Mouse (Mus musculus): ENCODE data around the gene Rab1b. TPM values are rescaled to one million over a fixed set of nuclear protein-coding genes. Genes with fewer than 3 reads are reported as not detected.
A peak's percentile ranks its signal among the peaks of the same experiment; 100 is the strongest.

The Rab1b gene
- polyA plus RNA-seq, 1 experiment from 2014 or later, result 213 TPM

DNA sequence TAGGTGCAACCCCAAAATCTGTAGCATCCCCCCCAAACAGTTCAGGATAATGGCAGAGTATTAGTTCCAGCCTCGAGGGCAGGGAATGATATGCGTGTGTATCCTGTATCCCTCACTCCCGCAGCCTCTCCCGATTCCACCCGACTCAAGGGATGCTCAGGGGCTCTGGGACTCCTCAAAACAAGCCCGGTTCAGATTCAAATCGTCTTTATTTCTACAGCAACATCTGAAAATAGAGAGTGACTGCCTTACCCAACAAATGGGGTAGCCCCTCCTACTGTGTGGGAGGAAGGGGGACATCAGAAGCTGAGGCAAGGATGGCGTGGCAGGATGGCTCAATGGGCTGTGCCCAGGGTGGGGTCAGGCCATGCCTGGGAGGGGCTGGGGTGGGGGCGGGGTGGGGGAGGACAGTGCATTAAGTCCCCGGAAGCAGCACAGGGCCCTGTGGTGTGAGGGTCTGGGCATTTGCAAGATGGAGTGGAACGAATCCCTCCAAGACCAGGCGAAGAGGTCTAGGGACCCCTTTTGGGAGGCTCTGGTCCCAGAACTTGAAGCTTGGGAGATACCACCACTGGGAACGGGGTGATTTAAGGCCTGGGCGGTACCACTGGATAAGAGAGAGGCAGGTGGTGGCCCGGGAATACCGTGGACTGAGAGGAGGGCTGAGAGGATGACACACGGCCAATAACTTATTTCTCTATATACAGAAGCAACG lies 841 bp upstream of the Rab1b start:
- ATAC-seq (ENCODE audit: low FRiP score) (no peak), DNase-seq (ENCODE audit: low spot score) (no peak)
- Histone ChIP-seq H3K36me3 (replicated peaks; ENCODE audit: control insufficient read depth, insufficient read depth) (peaks cover 77% of the 10 kb centered on the region), H3K27ac (no peak overlapping the region), H3K9me3 (ENCODE audit: control insufficient read depth, low read length) (no peaks in the 10 kb centered on the region), H3K4me2 (replicated peaks) (no peak overlapping the region), H3K4me1 (replicated peaks; ENCODE audit: control insufficient read depth, insufficient read depth, low read length) (peaks cover 7% of the 10 kb centered on the region), H3K4me3 (replicated peaks; ENCODE audit: low read length) (no peak overlapping the region), H3K27me3 (ENCODE audit: control insufficient read depth, insufficient read depth, low read length) (no peaks in the 10 kb centered on the region), H3K9ac (no peak overlapping the region)
- WGBS, result 76% methylated on average over 18 of the region's 18 CpGs

DNA sequence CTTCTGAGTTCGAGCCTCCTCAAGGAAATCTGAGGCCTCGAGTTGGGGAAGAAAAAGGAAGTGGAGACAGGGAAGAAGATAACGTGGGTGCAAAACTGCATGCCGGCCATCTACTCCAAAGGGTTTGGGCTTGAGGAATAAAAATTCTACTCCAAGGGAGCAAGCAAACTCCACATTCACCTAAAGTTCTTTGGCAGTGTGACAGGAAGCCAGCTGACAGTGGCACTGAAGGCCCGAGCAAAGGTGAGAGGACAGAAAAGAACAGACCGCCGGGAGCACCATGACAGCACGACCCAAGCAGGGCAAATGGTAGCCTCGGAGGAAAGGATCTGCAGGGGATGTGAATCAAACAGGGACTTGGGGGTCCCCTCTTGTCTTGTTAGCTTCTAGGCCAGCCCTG lies 798 bp downstream of the Rab1b start:
- Histone ChIP-seq H3K27me3 (ENCODE audit: control insufficient read depth, insufficient read depth, low read length) (no peaks in the 10 kb centered on the region), H3K27ac (peak overlapping the region; percentile 94), H3K4me2 (replicated peaks) (peak overlapping the region; percentile 92), H3K4me3 (replicated peaks; ENCODE audit: low read length) (peak overlapping the region; percentile 62), H3K36me3 (replicated peaks; ENCODE audit: control insufficient read depth, insufficient read depth) (peaks cover 77% of the 10 kb centered on the region), H3K9ac (peak overlapping the region; percentile 91), H3K4me1 (replicated peaks; ENCODE audit: control insufficient read depth, insufficient read depth, low read length) (peaks cover 7% of the 10 kb centered on the region), H3K9me3 (ENCODE audit: control insufficient read depth, low read length) (no peaks in the 10 kb centered on the region)
- DNase-seq (ENCODE audit: low spot score), result no peak
- no peak for ATAC-seq (ENCODE audit: low FRiP score)
- WGBS, result 24% methylated on average over 9 of the region's 9 CpGs

DNA sequence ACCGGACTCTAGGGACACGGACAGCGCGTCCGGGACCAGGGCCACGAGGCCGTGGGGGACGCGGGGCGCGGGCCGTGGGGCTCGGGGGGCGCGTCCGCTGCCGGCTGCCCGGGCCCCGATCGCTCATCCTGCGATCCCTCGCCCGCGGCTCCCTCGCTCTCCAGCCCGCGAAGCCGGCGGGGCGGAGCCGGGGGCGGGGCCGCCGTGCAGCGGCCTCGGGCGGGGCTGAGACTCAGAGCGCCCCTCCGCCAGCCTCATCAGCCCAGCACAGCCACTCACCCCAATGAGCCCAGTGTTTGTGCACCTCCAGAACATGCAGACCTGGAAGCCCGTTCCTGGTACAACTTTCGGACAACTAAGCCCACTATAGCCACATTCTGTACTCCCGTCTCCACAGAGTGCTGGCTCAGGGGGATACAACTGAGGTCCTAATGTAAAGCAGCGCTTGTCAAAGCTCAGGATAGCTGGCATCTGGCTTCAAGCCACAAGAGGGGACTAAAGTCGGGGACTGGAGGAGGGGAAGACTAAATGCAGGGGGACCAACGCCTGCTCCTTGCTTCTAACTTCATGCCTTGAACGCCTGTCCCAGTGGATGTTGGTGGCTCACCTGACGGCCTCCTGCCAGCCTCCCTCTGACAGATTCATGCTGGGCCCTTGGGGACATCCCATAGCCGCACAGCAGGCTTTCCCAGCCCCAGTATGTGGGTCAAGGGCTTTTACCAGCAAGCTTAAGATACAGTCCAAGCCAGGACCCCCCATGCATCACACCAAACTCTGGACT lies 8.3 kb downstream of the Rab1b start, which contains the start of gene Cnih2:
Gene Cnih2 (minus strand): TSS at position 159 of the 781 bp plus-strand sequence.
- H3K9me3 ChIP-seq (ENCODE audit: control insufficient read depth, low read length), result no peaks in the 10 kb centered on the region
- 1% methylated on average over 21 of the region's 48 CpGs for WGBS
- H3K4me3 ChIP-seq (replicated peaks; ENCODE audit: low read length), result peak within 1 kb of the TSS; percentile 69
- H3K9ac ChIP-seq, result peak within 1 kb of the TSS; percentile 99
- ATAC-seq (ENCODE audit: low FRiP score) (peak; percentile 70), DNase-seq (ENCODE audit: low spot score) (peak; percentile 79)
- H3K4me1 ChIP-seq (replicated peaks; ENCODE audit: control insufficient read depth, insufficient read depth, low read length), result peaks cover 43% of the 10 kb centered on the region
- H3K27ac ChIP-seq, result peak within 1 kb of the TSS; percentile 96
- H3K27me3 ChIP-seq (ENCODE audit: control insufficient read depth, insufficient read depth, low read length), result no peaks in the 10 kb centered on the region
- H3K4me2 ChIP-seq (replicated peaks), result peak within 1 kb of the TSS; percentile 56
- peaks cover 48% of the 10 kb centered on the region for H3K36me3 ChIP-seq (replicated peaks; ENCODE audit: control insufficient read depth, insufficient read depth)

DNA sequence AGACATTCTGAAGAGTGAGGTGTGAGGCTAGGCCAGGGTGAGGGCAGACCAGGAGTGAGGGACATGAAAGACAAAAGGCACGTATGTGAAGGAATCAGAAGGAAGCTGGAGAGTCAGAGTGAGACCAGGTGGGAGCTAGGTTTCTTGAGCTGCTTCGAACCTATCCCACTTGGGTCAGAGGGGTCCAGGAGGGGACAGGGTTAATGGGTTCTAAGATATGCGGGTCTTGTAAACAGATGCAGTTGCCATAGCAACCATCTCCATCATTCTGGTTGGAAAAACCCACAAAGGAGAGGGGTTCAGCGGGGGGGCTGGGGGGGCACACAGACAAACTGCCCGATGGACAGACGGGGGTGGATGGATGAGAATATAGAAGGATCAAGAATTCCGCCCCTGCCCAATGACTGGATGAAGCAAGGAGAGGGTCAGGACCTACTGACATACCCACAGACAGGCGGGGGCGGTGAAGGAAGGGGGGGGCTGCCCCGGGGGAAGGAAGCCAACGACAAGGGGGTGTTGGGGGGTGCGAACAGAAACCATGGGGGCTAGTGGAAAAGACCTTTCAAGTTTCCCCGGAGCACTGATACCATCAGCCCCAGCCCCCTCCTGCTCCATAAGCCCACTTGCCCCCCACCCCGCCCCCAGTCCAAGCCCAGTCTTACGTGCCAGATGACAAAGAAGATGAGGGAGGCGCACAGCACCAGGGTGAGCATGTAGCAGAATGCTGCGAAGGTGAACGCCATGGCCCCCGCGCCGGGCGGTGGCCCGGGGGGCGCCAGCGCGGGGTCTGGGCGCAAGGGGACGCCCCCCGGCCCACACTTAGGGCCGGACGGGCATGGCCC lies 9.1 kb downstream of the Rab1b start:
- Histone ChIP-seq H3K9me3 (ENCODE audit: control insufficient read depth, low read length) (no peaks in the 10 kb centered on the region), H3K36me3 (replicated peaks; ENCODE audit: control insufficient read depth, insufficient read depth) (peaks cover 48% of the 10 kb centered on the region), H3K4me2 (replicated peaks) (peak overlapping the region; percentile 56), H3K4me3 (replicated peaks; ENCODE audit: low read length) (peak overlapping the region; percentile 69), H3K9ac (peak overlapping the region; percentile 99), H3K27me3 (ENCODE audit: control insufficient read depth, insufficient read depth, low read length) (no peaks in the 10 kb centered on the region), H3K4me1 (replicated peaks; ENCODE audit: control insufficient read depth, insufficient read depth, low read length) (peaks cover 49% of the 10 kb centered on the region), H3K27ac (peak overlapping the region; percentile 96)
- ATAC-seq (ENCODE audit: low FRiP score) (peak; percentile 15; the same call in 1 of the 2 replicates), DNase-seq (ENCODE audit: low spot score) (peak; percentile 58)
- WGBS, result 1% methylated on average over 28 of the region's 31 CpGs

DNA sequence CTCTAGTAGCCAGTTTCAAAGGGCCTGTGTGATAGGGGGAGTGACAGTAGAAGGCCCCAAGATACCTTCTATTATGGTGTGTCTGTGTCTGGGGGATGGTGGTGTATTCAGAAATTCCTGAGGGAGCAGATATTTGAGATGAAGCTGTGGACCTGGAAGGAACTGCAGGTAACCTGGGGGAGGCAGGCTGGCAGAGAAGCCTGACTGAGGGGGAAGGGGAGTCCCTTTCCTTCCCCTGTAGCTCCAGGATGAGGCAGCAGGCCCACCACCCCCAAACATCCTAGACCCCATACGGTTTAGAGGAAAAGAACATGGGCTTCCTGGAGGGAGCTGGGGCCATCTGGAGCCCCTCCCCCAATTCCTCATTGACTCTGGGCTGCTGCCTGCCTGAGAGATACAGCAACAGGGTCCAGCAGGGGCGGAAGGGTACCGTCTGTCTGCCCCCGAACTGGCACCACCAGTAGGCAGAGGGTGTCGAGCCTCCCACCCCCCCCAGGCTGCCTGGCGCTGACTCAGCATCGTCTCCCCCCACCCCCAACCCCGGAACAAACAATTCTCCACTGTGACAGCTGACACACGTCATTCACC lies 10.9 kb downstream of the Rab1b start:
- H3K4me1 ChIP-seq (replicated peaks; ENCODE audit: control insufficient read depth, insufficient read depth, low read length), result peaks cover 49% of the 10 kb centered on the region
- peak overlapping the region; percentile 99 for H3K9ac ChIP-seq
- peak overlapping the region; percentile 69 for H3K4me3 ChIP-seq (replicated peaks; ENCODE audit: low read length)
- H3K27me3 ChIP-seq (ENCODE audit: control insufficient read depth, insufficient read depth, low read length), result no peaks in the 10 kb centered on the region
- DNase-seq (ENCODE audit: low spot score) (no peak), ATAC-seq (ENCODE audit: low FRiP score) (no peak)
- 6% methylated on average over 9 of the region's 9 CpGs for WGBS
- peaks cover 48% of the 10 kb centered on the region for H3K36me3 ChIP-seq (replicated peaks; ENCODE audit: control insufficient read depth, insufficient read depth)
- H3K27ac ChIP-seq, result peak overlapping the region; percentile 96
- no peaks in the 10 kb centered on the region for H3K9me3 ChIP-seq (ENCODE audit: control insufficient read depth, low read length)
- H3K4me2 ChIP-seq (replicated peaks), result peak overlapping the region; percentile 56

DNA sequence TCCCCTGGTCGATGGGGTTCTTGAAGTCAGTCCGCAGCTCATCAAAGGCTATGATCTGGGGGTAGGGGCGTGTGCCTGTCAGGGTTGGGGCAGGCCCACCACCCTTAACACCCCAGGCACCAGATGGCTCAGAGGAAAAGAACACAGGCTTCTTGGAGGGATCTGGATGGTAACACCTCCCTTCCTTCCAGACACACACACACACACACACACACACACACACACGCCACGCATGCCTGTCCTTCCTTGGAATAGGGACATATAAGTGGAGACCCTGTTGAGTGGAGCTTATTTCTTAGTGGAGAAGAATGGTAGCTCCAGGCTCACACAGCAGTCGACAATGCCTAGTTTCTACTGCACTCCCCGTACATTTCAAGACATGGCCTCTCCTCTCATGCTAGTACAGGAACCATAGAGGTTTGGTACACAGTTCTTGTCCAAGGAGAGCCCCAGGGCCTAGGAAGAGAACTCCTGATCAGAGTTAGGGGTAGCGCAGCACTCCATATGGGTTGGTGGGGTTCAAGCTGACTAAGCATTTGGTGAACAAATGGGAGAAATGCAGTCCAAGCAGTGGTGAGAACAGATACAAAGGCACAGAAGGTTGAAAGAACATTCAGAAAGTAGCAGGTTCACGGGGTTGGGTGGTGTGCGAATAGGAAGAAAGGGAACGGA lies 12.0 kb downstream of the Rab1b start:
- Histone ChIP-seq H3K4me1 (replicated peaks; ENCODE audit: control insufficient read depth, insufficient read depth, low read length) (peaks cover 49% of the 10 kb centered on the region), H3K9me3 (ENCODE audit: control insufficient read depth, low read length) (no peaks in the 10 kb centered on the region), H3K27me3 (ENCODE audit: control insufficient read depth, insufficient read depth, low read length) (no peaks in the 10 kb centered on the region), H3K4me2 (replicated peaks) (peak overlapping the region; percentile 56), H3K36me3 (replicated peaks; ENCODE audit: control insufficient read depth, insufficient read depth) (peaks cover 46% of the 10 kb centered on the region), H3K27ac (peak overlapping the region; percentile 96), H3K4me3 (replicated peaks; ENCODE audit: low read length) (peak overlapping the region; percentile 69), H3K9ac (peak overlapping the region; percentile 99)
- DNase-seq (ENCODE audit: low spot score) (no peak), ATAC-seq (ENCODE audit: low FRiP score) (no peak)
- WGBS, result 26% methylated on average over 11 of the region's 11 CpGs

DNA sequence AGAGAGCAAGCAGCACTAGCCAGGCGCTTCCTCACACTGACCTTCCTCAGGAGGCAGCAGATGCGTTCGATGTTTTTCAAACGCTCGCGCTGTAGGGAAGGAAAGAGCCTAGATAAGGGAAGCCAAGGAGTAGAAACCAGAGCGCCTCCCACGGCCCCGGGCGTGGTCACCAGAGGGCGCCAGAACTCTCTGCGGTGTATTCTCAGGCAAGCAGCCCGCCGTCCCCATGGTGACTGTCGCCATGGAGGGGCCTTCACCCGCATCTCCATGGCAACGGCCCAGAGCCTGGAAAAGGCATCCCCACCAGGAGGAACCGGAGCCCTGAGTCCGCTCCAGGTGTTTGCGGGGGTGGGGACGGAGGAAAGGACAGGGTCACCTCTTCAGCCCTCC lies 12.6 kb downstream of the Rab1b start:
- H3K9me3 ChIP-seq (ENCODE audit: control insufficient read depth, low read length), result no peaks in the 10 kb centered on the region
- peak; percentile 51 for ATAC-seq (ENCODE audit: low FRiP score)
- H3K4me1 ChIP-seq (replicated peaks; ENCODE audit: control insufficient read depth, insufficient read depth, low read length), result peaks cover 52% of the 10 kb centered on the region

DNA sequence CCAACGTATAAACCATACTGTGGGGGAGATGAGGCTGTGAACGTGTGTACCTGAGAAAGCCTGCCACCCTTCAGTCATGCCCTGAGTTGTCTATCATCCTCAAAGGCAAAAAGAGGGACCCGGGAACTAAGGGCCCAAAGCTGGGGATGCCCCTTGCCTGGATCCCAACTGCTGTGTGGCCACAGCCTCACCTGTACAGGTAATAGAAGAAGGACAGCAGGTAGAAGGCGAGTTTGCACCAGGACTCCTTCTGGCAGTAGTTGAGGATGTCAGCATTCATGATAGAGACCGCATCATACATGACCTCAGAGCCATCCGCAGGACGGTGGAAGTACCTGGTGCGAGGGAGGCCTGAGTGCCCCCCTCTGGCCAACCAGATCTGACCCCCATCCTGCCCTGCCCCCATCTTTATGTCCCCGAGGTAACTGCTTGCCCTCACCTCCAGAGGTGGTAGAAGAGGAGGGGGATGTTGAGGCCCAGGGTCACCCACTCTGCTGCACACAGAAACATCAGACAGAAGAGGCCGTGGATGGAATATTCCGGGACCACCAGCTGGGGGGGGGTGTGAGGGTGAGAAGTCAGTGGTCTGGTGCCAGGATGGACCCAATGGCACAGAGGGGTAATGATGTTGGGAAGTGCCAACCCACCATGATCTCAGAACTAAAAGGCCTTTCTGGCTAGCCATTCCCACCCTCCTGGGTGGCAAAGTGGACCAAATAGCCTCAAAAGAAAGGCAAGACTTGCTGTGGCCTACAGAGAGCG lies 13.2 kb downstream of the Rab1b start:
- peak overlapping the region; percentile 56 for H3K4me2 ChIP-seq (replicated peaks)
- H3K27ac ChIP-seq, result peak overlapping the region; percentile 96
- peak overlapping the region; percentile 69 for H3K4me3 ChIP-seq (replicated peaks; ENCODE audit: low read length)
- no peaks in the 10 kb centered on the region for H3K9me3 ChIP-seq (ENCODE audit: control insufficient read depth, low read length)
- H3K4me1 ChIP-seq (replicated peaks; ENCODE audit: control insufficient read depth, insufficient read depth, low read length), result peaks cover 50% of the 10 kb centered on the region
- WGBS, result 77% methylated on average over 12 of the region's 12 CpGs
- H3K27me3 ChIP-seq (ENCODE audit: control insufficient read depth, insufficient read depth, low read length), result no peaks in the 10 kb centered on the region
- ATAC-seq (ENCODE audit: low FRiP score) (no peak), DNase-seq (ENCODE audit: low spot score) (no peak)
- H3K36me3 ChIP-seq (replicated peaks; ENCODE audit: control insufficient read depth, insufficient read depth), result peaks cover 40% of the 10 kb centered on the region
- peak overlapping the region; percentile 50 for H3K9ac ChIP-seq

More for the DNA sequence above, 12.6 kb downstream of the Rab1b start:
- peak; percentile 93 for DNase-seq (ENCODE audit: low spot score)
- Histone ChIP-seq H3K9ac (peak overlapping the region; percentile 99), H3K4me3 (replicated peaks; ENCODE audit: low read length) (peak overlapping the region; percentile 69), H3K27ac (peak overlapping the region; percentile 96), H3K36me3 (replicated peaks; ENCODE audit: control insufficient read depth, insufficient read depth) (peaks cover 40% of the 10 kb centered on the region), H3K4me2 (replicated peaks) (peak overlapping the region; percentile 56), H3K27me3 (ENCODE audit: control insufficient read depth, insufficient read depth, low read length) (no peaks in the 10 kb centered on the region)
- WGBS, result under 1% methylated on average over 20 of the region's 21 CpGs
